Mouse (Mus musculus): ENCODE data around the gene Nid1. TPM values are rescaled to one million over a fixed set of nuclear protein-coding genes. Genes with fewer than 3 reads are reported as not detected.
"Not testable (repeated sequence)": the region's sequence is repeated elsewhere in the genome, so short reads cannot be mapped to it uniquely, and the experiment has no call there.

The Nid1 gene
- total and polyA plus RNA-seq, 3 experiments = 55.5 to 62.5 (median 59.9) TPM

GRCm38 (mm10) chr13:13460521-13461138, 23.3 kb downstream of the Nid1 start:
- WGBS = 72% methylated on average over 2 of the region's 2 CpGs
- no peaks in the 10 kb centered on the region for H3K27me3 ChIP-seq (ENCODE audit: control insufficient read depth, insufficient read depth, low read length)
- intact Hi-C loops (cut with DNase I) = loop anchor here (10.0 kb wide), 1 partner anchor 746 kb away; no protein-coding TSS in a partner anchor

GRCm38 (mm10) chr13:13461446-13462192, 24.3 kb downstream of the Nid1 start:
- Histone ChIP-seq H3K36me3 (ENCODE audit: control insufficient read depth, insufficient read depth, low read length) (peaks cover 11% of the 10 kb centered on the region), H3K27me3 (ENCODE audit: control insufficient read depth, insufficient read depth, low read length) (no peaks in the 10 kb centered on the region), H3K4me1 (ENCODE audit: control insufficient read depth, insufficient read depth, low read length) (peaks cover 16% of the 10 kb centered on the region), H3K27ac (peak overlapping the region; percentile 23; the same call in 1 of the 2 replicates), H3K4me3 (no peak overlapping the region), H3K79me2 (replicated peaks; ENCODE audit: control insufficient read depth, insufficient read depth, low read length) (0 out of 2 replicates have a peak, but pooled peaks cover 1% of the 10 kb centered on the region), H3K9ac (ENCODE audit: low read depth, low read length) (no peak overlapping the region)
- DNase-seq = no peak
- WGBS = 64% methylated on average over 4 of the region's 4 CpGs
- intact Hi-C loops (cut with DNase I) = loop anchor here (10.0 kb wide), 1 partner anchor 747 kb away; no protein-coding TSS in a partner anchor
- TF ChIP-seq POLR2A (IDR thresholded peaks at IDR 0.05; ENCODE audit: insufficient read depth, low read depth, low read length) (no peak), CTCF (IDR thresholded peaks at IDR 0.05) (no peak), EP300 (IDR thresholded peaks at IDR 0.05; ENCODE audit: insufficient read depth, low read depth, low read length) (no peak)

More at GRCm38 (mm10) chr13:13460521-13461138, 23.3 kb downstream of the Nid1 start:
- Histone ChIP-seq H3K36me3 (ENCODE audit: control insufficient read depth, insufficient read depth, low read length) (peaks cover 10% of the 10 kb centered on the region), H3K27ac (peak overlapping the region; percentile 15; the same call in 1 of the 2 replicates), H3K9ac (ENCODE audit: low read depth, low read length) (no peak overlapping the region), H3K79me2 (replicated peaks; ENCODE audit: control insufficient read depth, insufficient read depth, low read length) (peaks cover 1% of the 10 kb centered on the region; the same call in 1 of the 2 replicates), H3K4me1 (ENCODE audit: control insufficient read depth, insufficient read depth, low read length) (peaks cover 16% of the 10 kb centered on the region), H3K4me3 (no peak overlapping the region)
- TF ChIP-seq EP300 (IDR thresholded peaks at IDR 0.05; ENCODE audit: insufficient read depth, low read depth, low read length) = no peak
- no peak for TF ChIP-seq CTCF (IDR thresholded peaks at IDR 0.05)
- no peak for TF ChIP-seq POLR2A (IDR thresholded peaks at IDR 0.05; ENCODE audit: insufficient read depth, low read depth, low read length)
- no peak for DNase-seq

- no peaks in the 10 kb centered on the region for H3K79me2 ChIP-seq (replicated peaks; ENCODE audit: control insufficient read depth, insufficient read depth, low read length)
These were observed 26.6 kb downstream of the Nid1 start for GRCm38 (mm10) chr13:13463949-13464348.

GRCm38 (mm10) chr13:13467249-13467648, 29.9 kb downstream of the Nid1 start:
- not testable (repeated sequence) for DNase-seq; H3K9ac ChIP-seq (ENCODE audit: low read depth, low read length); H3K4me3 ChIP-seq; H3K27me3 ChIP-seq (ENCODE audit: control insufficient read depth, insufficient read depth, low read length); H3K27ac ChIP-seq; H3K4me1 ChIP-seq (ENCODE audit: control insufficient read depth, insufficient read depth, low read length); H3K79me2 ChIP-seq (replicated peaks; ENCODE audit: control insufficient read depth, insufficient read depth, low read length)
- peaks cover 17% of the 10 kb centered on the region for H3K36me3 ChIP-seq (ENCODE audit: control insufficient read depth, insufficient read depth, low read length)
- intact Hi-C loops (cut with DNase I) = loop anchor here (10.0 kb wide), 1 partner anchor 752 kb away; no protein-coding TSS in a partner anchor

More at GRCm38 (mm10) chr13:13463949-13464348, 26.6 kb downstream of the Nid1 start:
- Histone ChIP-seq H3K27me3 (ENCODE audit: control insufficient read depth, insufficient read depth, low read length) (no peaks in the 10 kb centered on the region), H3K4me1 (ENCODE audit: control insufficient read depth, insufficient read depth, low read length) (peaks cover 10% of the 10 kb centered on the region), H3K9ac (ENCODE audit: low read depth, low read length) (no peak overlapping the region), H3K36me3 (ENCODE audit: control insufficient read depth, insufficient read depth, low read length) (peaks cover 13% of the 10 kb centered on the region), H3K4me3 (no peak overlapping the region), H3K27ac (no peak overlapping the region)
- WGBS = 69% methylated on average over 3 of the region's 3 CpGs
- intact Hi-C loops (cut with DNase I) = loop anchor here (10.0 kb wide), 1 partner anchor 749 kb away; no protein-coding TSS in a partner anchor
- no peak for DNase-seq
- no peak for TF ChIP-seq CTCF (IDR thresholded peaks at IDR 0.05)
- no peak for TF ChIP-seq POLR2A (IDR thresholded peaks at IDR 0.05; ENCODE audit: insufficient read depth, low read depth, low read length)
- TF ChIP-seq EP300 (IDR thresholded peaks at IDR 0.05; ENCODE audit: insufficient read depth, low read depth, low read length) = no peak

- Histone ChIP-seq H3K27me3 (ENCODE audit: control insufficient read depth, insufficient read depth, low read length) (no peaks in the 10 kb centered on the region), H3K9ac (ENCODE audit: low read depth, low read length) (no peak overlapping the region), H3K79me2 (replicated peaks; ENCODE audit: control insufficient read depth, insufficient read depth, low read length) (peaks cover 1% of the 10 kb centered on the region; the same call in 1 of the 2 replicates), H3K4me3 (no peak overlapping the region), H3K4me1 (ENCODE audit: control insufficient read depth, insufficient read depth, low read length) (peaks cover 3% of the 10 kb centered on the region), H3K36me3 (ENCODE audit: control insufficient read depth, insufficient read depth, low read length) (peaks cover 17% of the 10 kb centered on the region), H3K27ac (no peak overlapping the region)
- TF ChIP-seq POLR2A (IDR thresholded peaks at IDR 0.05; ENCODE audit: insufficient read depth, low read depth, low read length) = no peak
- no peak for TF ChIP-seq EP300 (IDR thresholded peaks at IDR 0.05; ENCODE audit: insufficient read depth, low read depth, low read length)
- TF ChIP-seq CTCF (IDR thresholded peaks at IDR 0.05) = no peak
- intact Hi-C loops (cut with DNase I) = loop anchor here (10.0 kb wide), 1 partner anchor 754 kb away; no protein-coding TSS in a partner anchor
- no peak for DNase-seq
- 88% methylated on average over 4 of the region's 4 CpGs for WGBS
These were observed 31.2 kb downstream of the Nid1 start for GRCm38 (mm10) chr13:13468513-13468912.

All from heart, adult 2 months (tissue).